Mouse (Mus musculus): ENCODE measurements around the gene Rmi1. TPM values are rescaled to one million over a fixed set of nuclear protein-coding genes. Genes with fewer than 3 reads are reported as not detected.
A peak's percentile ranks its signal among the peaks of the same experiment; 100 is the strongest.
"Not testable (repeated sequence)": the region's sequence is repeated elsewhere in the genome, so short reads cannot be mapped to it uniquely, and the experiment has no call there.

Rmi1 gene
- polyA plus RNA-seq, 1 experiment from 2014 or later = 23.8 TPM

DNA sequence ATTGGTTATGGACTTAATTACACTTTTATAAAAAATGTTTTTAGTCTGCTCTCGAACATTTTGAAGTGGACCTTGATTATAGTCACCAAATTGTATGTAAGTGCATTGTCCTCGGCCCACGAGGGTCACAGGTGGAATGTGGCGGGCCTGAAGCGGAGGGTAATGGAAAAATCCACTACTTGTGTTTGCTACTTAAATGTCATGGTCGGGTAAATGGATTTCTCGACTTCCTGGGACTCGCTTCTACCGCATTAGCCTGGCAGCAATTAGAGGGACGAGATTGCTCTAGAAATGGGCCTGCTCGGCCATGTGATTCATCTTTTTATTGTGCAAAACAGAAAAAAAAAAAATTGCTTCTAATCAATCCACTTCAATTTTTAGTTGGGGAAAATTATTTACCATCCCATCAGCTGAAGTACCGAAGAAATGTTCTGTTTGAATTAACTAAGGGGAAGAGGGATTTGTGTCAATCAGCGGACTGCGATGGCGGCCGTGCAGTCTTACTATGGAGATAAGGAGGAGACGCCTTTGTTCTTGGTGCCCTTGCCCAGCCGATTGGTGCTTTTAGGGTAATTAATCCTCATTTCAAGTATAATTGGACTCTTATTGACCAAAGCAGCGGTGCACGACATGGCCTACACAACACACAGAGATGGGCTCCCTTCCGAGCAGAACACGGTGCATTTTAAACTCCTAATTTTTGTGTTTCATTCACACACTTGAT lies 48.6 kb downstream of the Rmi1 start:
- Histone ChIP-seq H3K9ac (no peak overlapping the region), H3K9me3 (no peaks in the 10 kb centered on the region), H3K27ac (no peak overlapping the region), H3K4me2 (no peak overlapping the region), H3K27me3 (replicated peaks) (no peaks in the 10 kb centered on the region), H3K4me3 (replicated peaks) (no peak overlapping the region), H3K4me1 (no peaks in the 10 kb centered on the region), H3K36me3 (no peaks in the 10 kb centered on the region)
- 74% methylated on average over 22 of the region's 22 CpGs for WGBS
- no peak for ATAC-seq (ENCODE audit: insufficient read depth, low FRiP score, low read depth)

DNA sequence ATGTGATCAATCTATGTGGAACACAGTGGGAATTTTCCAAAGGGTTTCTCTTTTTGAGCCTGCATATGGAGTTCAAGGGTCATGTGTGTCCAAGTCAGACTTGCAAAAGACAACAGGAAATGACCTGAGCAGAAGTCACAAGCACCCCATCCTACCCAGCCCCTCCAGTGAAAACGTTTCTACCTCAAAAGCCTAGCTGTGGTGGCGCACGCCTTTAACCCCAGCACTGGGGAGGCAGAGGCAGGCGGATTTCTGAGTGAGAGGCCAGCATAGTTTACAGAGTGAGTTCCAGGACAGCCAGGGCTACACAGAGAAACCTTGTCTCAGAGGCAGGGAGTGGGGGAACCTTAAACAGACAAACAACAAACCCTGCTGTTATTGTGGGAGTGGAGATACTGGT lies 50.2 kb downstream of the Rmi1 start:
- Histone ChIP-seq H3K27me3 (replicated peaks) (no peaks in the 10 kb centered on the region), H3K4me3 (replicated peaks) (no peak overlapping the region), H3K9ac (no peak overlapping the region), H3K9me3 (no peaks in the 10 kb centered on the region), H3K4me1 (no peaks in the 10 kb centered on the region), H3K4me2 (no peak overlapping the region), H3K27ac (no peak overlapping the region), H3K36me3 (no peaks in the 10 kb centered on the region)
- ATAC-seq (ENCODE audit: insufficient read depth, low FRiP score, low read depth) = no peak
- WGBS = 62% methylated on average over 4 of the region's 4 CpGs

- Histone ChIP-seq H3K4me2 (peak overlapping the region; percentile 66), H3K9ac (no peak overlapping the region), H3K4me1 (no peaks in the 10 kb centered on the region), H3K27ac (no peak overlapping the region), H3K4me3 (replicated peaks) (peak overlapping the region; percentile 30), H3K9me3 (no peaks in the 10 kb centered on the region), H3K27me3 (replicated peaks) (no peaks in the 10 kb centered on the region), H3K36me3 (no peaks in the 10 kb centered on the region)
- ATAC-seq (ENCODE audit: insufficient read depth, low FRiP score, low read depth) = 0 out of 2 replicates have a peak, but pooled peaks have one; percentile 7
- WGBS = 13% methylated on average over 32 of the region's 32 CpGs
Observed at GRCm38 (mm10) chr13:58452651-58453413, 50.8 kb downstream of the Rmi1 start.

DNA sequence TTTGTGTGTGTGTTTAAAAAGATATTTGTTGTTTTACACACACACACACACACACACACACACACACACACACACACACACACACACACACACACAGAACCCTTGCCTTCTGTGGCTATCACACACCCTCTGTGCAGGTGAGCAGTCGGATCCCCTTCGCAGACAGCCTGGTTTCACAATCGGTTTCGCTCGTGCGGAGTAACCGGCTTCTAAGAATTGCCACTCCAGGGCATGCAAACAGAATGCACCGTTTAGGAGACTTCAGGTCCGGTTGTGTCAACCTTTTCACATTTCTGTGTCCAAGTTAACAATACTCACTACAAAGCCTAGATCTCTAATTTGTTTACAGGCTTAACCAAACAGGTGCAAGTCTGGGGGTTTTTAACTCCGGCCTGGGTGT lies 51.5 kb downstream of the Rmi1 start:
- H3K4me3 ChIP-seq (replicated peaks) = 0 out of 2 replicates have a peak overlapping the region, but pooled peaks have one; percentile 30
- ATAC-seq (ENCODE audit: insufficient read depth, low FRiP score, low read depth) = no peak
- H3K9me3 ChIP-seq = no peaks in the 10 kb centered on the region
- H3K4me2 ChIP-seq = peak overlapping the region; percentile 66
- H3K27me3 ChIP-seq (replicated peaks) = no peaks in the 10 kb centered on the region
- no peaks in the 10 kb centered on the region for H3K4me1 ChIP-seq
- 32% methylated on average over 10 of the region's 10 CpGs for WGBS
- H3K27ac ChIP-seq = no peak overlapping the region
- no peak overlapping the region for H3K9ac ChIP-seq
- H3K36me3 ChIP-seq = no peaks in the 10 kb centered on the region

DNA sequence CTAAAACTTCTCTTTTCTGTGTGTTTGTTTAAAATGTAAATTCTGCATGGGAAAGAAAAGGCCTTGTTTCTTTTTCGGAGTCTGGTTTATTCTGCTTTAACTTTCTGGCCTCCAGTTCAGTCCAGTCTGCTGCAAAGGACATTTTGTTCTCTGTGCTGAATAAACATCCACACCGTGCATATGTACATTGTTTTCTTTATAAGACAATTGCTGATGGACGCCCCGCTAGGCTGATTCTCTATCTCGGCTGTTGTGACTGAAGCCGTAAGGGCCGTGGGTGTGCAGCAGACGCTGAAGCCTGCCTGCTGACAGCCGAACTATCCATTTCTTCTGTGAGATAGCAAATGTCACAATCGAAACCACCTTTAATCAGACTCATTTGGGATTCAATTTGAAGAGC lies 54.5 kb downstream of the Rmi1 start:
- Histone ChIP-seq H3K4me1 (no peaks in the 10 kb centered on the region), H3K9ac (no peak overlapping the region), H3K4me3 (replicated peaks) (no peak overlapping the region), H3K4me2 (no peak overlapping the region), H3K27ac (no peak overlapping the region; the same call in 1 of the 2 replicates), H3K9me3 (no peaks in the 10 kb centered on the region), H3K27me3 (replicated peaks) (no peaks in the 10 kb centered on the region), H3K36me3 (no peaks in the 10 kb centered on the region)
- ATAC-seq (ENCODE audit: insufficient read depth, low FRiP score, low read depth) = no peak
- WGBS = 43% methylated on average over 10 of the region's 10 CpGs

- H3K36me3 ChIP-seq; H3K4me3 ChIP-seq (replicated peaks); H3K4me1 ChIP-seq; H3K9me3 ChIP-seq; H3K9ac ChIP-seq; H3K27ac ChIP-seq; H3K4me2 ChIP-seq; H3K27me3 ChIP-seq (replicated peaks); ATAC-seq (ENCODE audit: insufficient read depth, low FRiP score, low read depth): not testable (repeated sequence)
- 77% methylated on average over 6 of the region's 6 CpGs for WGBS
Observed at GRCm38 (mm10) chr13:58458811-58459210, 56.8 kb downstream of the Rmi1 start.

MicroRNA genes within 50 kb of the gene (microRNA counts, 519-probe panel; counts per million panel counts)
- microRNA mmu-miR-7a = 3,213 counts per million, percentile 81 among the panel's probes with 10 or more counts

Small RNA genes lying within 50 kb of the gene (microRNA-seq; reads per million reads assigned to microRNA genes)
- 266 reads per million, percentile 62 among the genes with 10 or more reads in this experiment for gene Mir7-1

Other genes starting within 250 kb of the Rmi1 start
- gene Idnk, start 244.6 kb upstream of the Rmi1 start, polyA plus RNA-seq (2015; fragmentation: Nextera tagmentation; extraction: Ambion mirVana) = 40.0 TPM in 2 replicates
- 96.7 and 104 TPM in 2 replicates for gene Ubqln1, start 186.6 kb upstream of the Rmi1 start, polyA plus RNA-seq (2015; fragmentation: Nextera tagmentation; extraction: Ambion mirVana)
- 28.6 and 32.3 TPM in 2 replicates for gene Gkap1, start 126.5 kb upstream of the Rmi1 start, polyA plus RNA-seq (2015; fragmentation: Nextera tagmentation; extraction: Ambion mirVana)
- 0.32 and 0.49 TPM in 2 replicates for gene Kif27, start 43.1 kb upstream of the Rmi1 start, polyA plus RNA-seq (2015; fragmentation: Nextera tagmentation; extraction: Ambion mirVana)
- 34.6 and 35.0 TPM in 2 replicates for gene 2210016F16Rik, start 17.0 kb upstream of the Rmi1 start, polyA plus RNA-seq (2015; fragmentation: Nextera tagmentation; extraction: Ambion mirVana)
- 1,284 and 1,390 TPM in 2 replicates for gene Hnrnpk, start 1.1 kb downstream of the Rmi1 start, polyA plus RNA-seq (2015; fragmentation: Nextera tagmentation; extraction: Ambion mirVana)
- gene Slc28a3, start 208.6 kb downstream of the Rmi1 start, polyA plus RNA-seq (2015; fragmentation: Nextera tagmentation; extraction: Ambion mirVana) = 1.6 and 2.6 TPM in 2 replicates

Measured in stomach, embryonic 15.5 days (tissue).